Mouse (Mus musculus) ES-Bruce4 (cell line): ENCODE results near the gene Cxcl10.
"Not testable (repeated sequence)": the region's sequence is repeated elsewhere in the genome, so short reads cannot be mapped to it uniquely, and the experiment has no call there.

Experiments used
- CTCF ChIP-seq: IDR thresholded peaks from one replicate; pipeline ENCODE4 v1.8.1; 2011; ENCODE audit warnings: low read depth, low read length
- EP300 ChIP-seq: IDR thresholded peaks from 2 replicates; pipeline ENCODE4 v1.6.1; 2011; ENCODE audit warnings: low read depth, low read length; ENCODE audit not compliant: insufficient read depth
- POLR2A ChIP-seq: IDR thresholded peaks from one replicate; pipeline ENCODE4 v1.8.1; 2011; ENCODE audit warnings: low read length; ENCODE audit not compliant: insufficient read depth

GRCm38 (mm10) chr5:92352716-92353115 is 4.0 kb upstream of the Cxcl10 start:
- TF ChIP-seq EP300, POLR2A, CTCF: not testable (repeated sequence)
